Mouse (Mus musculus) WW6 (cell line): ENCODE measurements around the gene Dhx32.
"Not testable (repeated sequence)": the region's sequence is repeated elsewhere in the genome, so short reads cannot be mapped to it uniquely, and the experiment has no call there.

Experiments
- DNase-seq: peaks from one replicate; pipeline ENCODE4 v3.0.0-alpha.2; 2013; ENCODE audit warnings: low read depth, low spot score

The Dhx32 gene

GRCm38 (mm10) chr7:133729351-133729750, 53.2 kb downstream of the Dhx32 start:
- no peak for DNase-seq

GRCm38 (mm10) chr7:133727027-133727426, 55.5 kb downstream of the Dhx32 start:
- no peak for DNase-seq

DNA sequence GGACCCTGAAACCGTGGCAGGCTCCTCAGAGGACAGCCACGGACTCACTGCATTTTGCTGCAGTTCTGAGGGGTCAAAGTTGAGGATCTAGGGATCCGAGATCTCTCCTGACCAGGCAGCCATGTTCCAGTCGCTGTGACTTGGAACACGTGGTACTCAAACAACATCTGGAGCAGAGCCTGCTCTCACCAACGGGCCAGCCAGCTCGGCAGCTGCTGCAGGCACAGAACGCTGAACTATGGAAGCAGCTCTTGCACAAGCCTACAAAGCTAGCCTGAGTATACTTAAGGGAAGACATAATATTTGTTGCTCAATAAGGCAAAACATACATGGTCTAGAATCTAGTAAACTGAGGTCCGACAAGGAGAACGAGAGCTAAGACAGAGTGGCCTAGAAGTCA, 57.0 kb downstream of the Dhx32 start:
- no peak for DNase-seq

DNA sequence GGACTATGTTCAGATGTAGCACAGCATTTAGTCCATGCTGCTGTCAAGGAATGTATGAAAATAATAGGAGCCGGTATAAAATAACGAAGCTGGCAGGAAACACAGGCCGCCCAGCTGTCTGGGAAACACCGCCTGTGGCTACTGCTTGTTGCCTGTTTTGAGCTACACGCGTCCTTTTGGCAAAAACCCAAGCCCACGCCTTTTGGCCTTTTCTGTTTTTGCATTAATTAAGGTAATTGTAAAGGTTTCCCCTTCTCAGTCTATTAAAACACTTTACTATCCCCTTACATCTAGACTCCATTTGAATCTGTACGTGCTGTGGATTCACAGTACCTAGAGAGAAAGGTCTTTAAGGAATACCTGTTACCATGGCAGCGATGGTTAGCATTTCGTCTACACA, 57.7 kb downstream of the Dhx32 start:
- no peak for DNase-seq

DNA sequence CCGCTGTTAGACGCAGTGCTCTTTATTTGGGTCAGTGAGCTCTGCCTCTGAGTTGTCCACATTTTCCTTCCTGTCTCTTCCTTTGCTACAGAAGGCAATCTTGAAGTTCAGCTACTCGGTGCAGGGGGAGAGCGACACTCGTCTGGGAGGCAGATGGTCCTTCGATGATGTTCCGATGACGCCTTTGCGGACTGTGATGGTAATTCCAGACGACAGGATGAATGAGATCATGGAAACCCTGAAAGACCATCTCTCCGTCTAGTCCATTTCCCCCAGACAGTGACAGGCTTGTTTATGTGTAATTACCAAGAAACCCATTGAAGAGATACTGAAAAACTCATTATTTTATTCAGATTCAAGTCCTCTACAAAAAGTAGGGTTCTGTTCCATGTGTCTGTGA, 61.9 kb downstream of the Dhx32 start:
- no peak for DNase-seq

- DNase-seq = no peak
Measured at GRCm38 (mm10) chr7:133718580-133718979, 63.9 kb downstream of the Dhx32 start.

DNA sequence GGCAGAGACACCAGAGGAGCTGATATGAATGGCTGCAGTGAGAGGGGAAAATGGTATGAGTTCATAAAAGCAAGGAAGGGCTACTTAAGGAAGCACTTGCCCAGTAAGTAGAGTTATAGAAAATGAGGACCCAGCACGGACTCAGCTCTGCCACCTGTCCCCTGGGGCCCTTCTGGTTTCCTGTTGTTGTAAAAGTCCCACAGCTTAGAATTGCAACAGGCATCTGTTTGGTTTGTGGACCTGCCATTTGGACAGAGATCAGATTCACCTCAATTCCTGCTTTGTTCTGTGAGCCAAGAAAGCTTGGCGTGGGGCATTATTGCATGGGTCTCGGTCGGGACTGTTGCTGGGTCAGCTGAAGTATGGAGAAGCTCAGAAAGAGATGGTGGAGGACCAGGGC, 67.1 kb downstream of the Dhx32 start:
- DNase-seq = no peak

DNA sequence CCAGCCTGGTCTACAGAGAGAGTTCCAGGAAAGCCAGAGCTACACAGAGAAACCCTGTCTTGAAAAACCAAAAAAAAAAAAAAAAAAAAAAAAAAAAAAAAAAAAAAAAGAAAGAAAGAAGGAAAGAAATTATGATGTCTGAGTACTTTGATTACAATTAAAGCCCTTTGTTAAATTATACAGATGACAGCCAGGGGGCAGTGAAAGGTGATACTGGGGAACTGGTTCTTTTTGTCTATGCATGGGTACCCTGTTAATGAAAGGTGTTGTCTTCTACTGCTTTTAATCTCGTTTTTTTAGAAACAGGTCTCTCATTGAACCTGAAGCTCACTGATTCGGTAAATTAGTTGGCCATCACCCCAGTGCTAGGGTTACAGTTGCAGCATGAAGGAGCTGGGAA, 75.2 kb downstream of the Dhx32 start:
- DNase-seq = no peak

DNA sequence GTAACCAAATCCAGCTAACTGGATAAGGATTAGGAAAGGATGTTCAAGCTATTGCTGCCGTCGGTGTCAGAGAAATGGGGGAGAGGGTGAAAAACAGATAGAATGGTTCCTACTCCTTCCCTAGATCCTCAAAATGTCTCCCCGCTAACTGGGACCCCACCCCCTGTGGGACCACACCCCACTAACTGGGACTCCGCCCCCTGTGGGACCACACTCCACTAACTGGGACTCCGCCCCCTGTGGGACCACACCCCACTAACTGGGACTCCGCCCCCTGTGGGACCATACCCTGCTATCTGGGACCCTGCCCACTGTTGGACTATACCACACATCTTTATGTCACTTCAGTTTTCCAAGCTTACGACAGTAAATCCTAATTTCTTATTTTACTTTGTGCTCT, 78.6 kb downstream of the Dhx32 start:
- DNase-seq = peak; percentile 36

DNA sequence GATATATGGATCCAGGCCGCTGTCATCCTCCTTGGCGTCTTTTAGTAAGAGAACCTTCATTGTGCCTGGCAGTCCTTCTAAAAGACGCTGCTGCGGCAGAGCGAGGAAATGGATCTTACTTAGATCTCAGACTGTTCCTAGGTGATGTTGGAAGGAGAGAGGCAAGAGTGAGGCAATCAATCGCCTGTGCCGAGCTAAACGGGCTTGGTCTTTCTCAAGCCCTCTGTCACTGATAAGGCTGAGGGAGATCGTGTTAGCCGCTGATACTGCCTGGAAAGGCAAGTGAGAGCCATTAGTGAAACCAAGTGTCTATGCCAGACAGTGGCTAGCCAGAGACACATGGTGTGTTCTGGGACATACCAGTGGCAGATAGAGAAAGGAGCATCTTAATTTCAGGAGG, 80.2 kb downstream of the Dhx32 start:
- no peak for DNase-seq

GRCm38 (mm10) chr7:133701366-133701765, 81.2 kb downstream of the Dhx32 start:
- no peak for DNase-seq

GRCm38 (mm10) chr7:133699885-133700284, 82.6 kb downstream of the Dhx32 start:
- DNase-seq = no peak

DNA sequence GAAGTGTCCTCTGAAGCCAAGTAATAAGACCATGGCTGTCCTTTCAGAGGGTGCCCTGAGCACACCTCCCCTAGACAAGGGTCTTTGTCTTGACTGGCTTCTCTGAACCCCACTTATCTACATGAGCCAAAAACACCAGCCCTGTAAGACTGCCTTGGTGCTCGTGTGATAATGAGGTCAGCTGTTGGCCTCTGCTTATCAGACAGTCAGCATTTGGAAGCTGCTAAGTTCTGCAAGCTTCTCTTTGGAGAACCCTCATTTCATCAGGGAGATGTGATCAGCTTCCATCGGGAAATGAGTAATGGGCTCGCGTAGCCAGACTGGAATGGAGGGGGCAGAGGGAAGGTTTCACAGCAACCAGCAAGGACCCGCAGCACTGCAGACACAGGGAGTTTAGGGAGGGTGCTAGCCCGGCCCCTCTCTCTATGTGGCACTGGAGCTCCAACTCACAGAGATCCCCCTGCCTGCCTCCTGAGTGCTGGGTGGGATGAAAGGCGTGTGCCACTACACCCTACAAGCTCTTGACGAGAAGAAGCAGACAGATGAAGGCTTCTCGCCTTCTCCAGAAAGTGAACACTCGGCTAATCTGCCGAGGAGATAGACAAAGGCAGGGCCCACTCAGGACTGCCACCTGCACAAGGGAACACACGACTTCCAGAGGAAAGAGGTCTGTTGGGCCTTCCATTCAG, 84.4 kb downstream of the Dhx32 start:
- no peak for DNase-seq

DNA sequence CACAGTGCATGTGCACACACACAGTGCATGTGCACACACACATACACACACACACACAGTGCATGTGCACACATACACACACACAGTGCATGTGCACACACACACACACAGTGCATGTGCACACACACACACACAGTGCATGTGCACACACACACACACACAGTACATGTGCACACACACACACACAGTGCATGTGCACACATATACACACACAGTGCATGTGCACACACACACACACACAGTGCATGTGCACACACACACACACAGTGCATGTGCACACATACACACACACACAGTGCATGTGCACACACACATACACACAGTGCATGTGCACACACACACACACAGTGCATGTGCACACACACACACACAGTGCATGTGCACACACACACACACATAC, 96.9 kb downstream of the Dhx32 start:
- DNase-seq = not testable (repeated sequence)

DNA sequence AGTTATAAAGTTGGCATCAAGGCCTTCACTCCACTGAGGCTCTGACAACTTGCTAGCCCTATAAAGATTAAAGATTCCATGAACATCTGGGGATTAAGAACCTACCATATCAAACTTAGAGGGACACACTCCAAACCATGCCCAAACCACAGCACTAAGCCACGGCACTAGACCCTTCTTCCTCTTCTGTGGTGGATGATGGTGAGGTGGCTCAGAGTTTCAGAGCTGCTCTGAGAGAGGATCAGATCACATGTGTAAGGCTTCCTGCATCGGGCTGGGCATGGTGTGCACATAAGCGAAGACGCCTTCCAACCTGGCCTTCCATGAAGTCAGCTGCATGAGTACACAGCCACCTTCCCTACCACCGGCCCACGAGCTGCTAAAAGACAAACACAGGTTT, 97.8 kb downstream of the Dhx32 start:
- DNase-seq = no peak

DNA sequence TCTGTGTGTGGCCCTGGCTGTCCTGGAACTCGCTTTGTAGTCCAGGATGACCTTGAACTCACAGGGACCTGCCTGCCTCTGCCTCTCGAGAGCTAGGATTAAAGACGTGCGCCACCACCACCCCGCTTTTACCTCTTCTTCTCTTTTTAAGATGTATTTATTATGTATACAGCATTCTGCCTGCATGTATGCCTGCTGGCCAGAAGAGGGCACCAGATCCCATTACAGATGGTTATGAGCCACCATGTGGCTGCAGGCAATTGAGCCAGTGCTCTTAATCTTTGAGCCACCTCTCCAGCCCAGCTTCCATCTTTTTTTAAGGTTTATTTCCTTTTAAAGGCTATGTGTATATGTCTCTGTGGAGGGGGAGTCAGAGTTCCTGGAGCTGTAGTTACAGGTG, 98.4 kb downstream of the Dhx32 start:
- DNase-seq = no peak

DNA sequence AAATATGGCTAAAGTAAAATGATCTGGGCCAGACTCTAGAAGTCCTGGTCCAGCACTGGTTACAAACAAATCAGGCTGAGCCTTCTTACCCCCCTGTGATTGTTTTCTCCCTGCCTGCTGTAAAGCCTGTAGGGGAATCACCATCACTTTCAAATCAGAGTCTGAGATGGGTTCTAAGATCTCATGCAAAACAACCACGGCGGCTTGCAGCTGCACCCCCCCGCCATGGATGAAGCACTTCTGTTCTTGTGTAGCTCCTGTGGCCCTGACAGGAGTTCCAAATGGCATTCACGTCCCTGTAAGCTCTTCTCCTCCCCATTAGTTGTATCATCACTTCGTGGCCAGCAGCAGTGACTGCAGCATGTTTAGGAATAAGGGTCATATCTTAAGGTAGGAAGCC, 98.9 kb downstream of the Dhx32 start:
- DNase-seq = no peak

DNA sequence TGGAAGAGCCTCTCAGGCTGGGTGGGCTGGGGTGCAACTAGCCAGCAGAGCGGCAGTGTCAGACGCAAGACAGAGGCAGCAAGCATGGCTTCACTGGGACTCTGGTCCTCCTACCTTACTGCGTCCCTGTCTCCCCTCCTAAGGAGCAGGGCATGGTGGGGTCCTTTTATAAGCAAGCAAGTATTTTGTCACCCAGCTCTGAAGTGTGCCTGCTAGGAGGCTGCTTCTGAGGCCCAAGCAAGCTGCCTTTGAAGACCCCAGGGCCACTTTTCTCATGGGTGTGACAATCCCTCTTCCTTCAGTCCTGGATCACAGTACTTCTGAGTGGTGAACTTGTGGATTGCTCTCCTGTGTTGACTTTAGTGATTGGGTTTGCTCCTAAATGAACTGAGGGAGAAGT, 102.6 kb downstream of the Dhx32 start, which contains the start of gene Mmp21:
TSS of gene Mmp21 (minus strand) at position 101 of the 400 bp plus-strand sequence.
- no peak for DNase-seq

DNA sequence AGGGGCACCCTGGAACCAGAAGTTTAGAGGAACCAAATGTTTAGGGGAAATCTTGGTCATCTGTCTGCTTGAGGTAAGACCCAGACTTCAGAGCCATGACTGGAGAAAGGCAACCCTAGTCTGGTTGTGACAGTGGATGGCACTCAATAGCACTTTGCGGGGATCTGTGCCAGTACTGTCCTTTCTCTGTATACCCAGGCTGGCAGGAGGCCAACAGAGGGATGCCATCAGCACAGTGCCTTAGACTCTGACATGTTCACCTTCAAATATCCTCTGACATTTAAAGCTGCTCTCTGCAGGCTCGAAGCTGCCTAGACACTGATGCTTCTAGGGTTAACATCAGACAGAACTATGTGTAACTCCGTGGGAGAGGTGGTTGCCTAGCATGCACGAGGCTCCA, 103.1 kb downstream of the Dhx32 start:
- no peak for DNase-seq

GRCm38 (mm10) chr7:133678716-133679115, 103.8 kb downstream of the Dhx32 start:
- DNase-seq = no peak

DNA sequence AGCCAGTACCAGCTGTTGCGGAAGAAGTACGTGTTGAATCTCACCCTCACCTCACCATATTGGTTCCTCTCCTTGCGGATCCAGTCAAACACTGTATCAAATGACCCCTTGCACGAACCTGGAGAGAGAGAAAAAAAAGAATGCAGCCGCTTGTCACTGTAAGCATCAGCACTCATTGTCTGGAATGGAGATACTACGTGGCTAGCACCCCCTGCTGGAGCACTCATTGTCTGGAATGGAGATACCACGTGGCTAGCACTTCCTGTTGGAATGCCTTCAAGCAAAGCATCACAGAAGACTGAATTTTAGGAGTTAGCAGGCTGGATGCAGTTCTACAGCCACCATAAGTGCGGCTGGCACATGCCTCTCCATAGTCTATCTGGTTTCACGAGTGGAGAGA, 106.5 kb downstream of the Dhx32 start:
- DNase-seq = peak; percentile 58
